Mouse (Mus musculus) small intestine, adult 2 months (tissue): ENCODE measurements around the gene Abcg3.

Experiments
- CTCF ChIP-seq: fragments of 200-500 bp; IDR thresholded peaks from 2 replicates; pipeline ENCODE4 v1.5.1; 2012; ENCODE audit warnings: low read depth, mild to moderate bottlenecking, control low read depth, inconsistent platforms, low read length, moderate library complexity, mixed read lengths; ENCODE audit not compliant: insufficient replicate concordance, insufficient read length; ENCODE audit errors: extremely low read depth
- POLR2A ChIP-seq: fragments of 200-500 bp; IDR thresholded peaks from 2 replicates; pipeline ENCODE4 v1.6.1; 2012; ENCODE audit warnings: low read depth, mild to moderate bottlenecking, control low read depth, inconsistent platforms, low read length, moderate library complexity

GRCm38 (mm10) chr5:105011570-105011969 is 29.1 kb upstream of the Abcg3 start:
- TF ChIP-seq POLR2A = no peak
- no peak for TF ChIP-seq CTCF
